In genomic region chr16:10991737-10992089, GRCm38 (mm10) we compare ENCODE assay signal across 8 mouse cellular contexts.
DNase-seq lines count a peak whose midpoint lies in the region; ATAC-seq and TF ChIP-seq lines count a peak whose summit lies in the region.

No protein-coding gene starts in this region.

- H3K9me3 ChIP-seq in lung, embryonic 15.5 days: no peaks in the 10 kb centered on the region
- no peaks in the 10 kb centered on the region for H3K9me3 ChIP-seq in erythroblast, embryonic 14.5 days (ENCODE audit: control insufficient read depth, low read length)
- peaks cover 11% of the 10 kb centered on the region for H3K9me3 ChIP-seq in limb, embryonic 14.5 days (ENCODE audit: control insufficient read depth, low read length)

- peak; percentile 31; the same call in 1 of the 2 replicates for TF ChIP-seq CTCF in small intestine, adult 2 months (IDR thresholded peaks at IDR 0.05; ENCODE audit: extremely low read depth, insufficient read length, insufficient replicate concordance, low read depth, low read length)
- TF ChIP-seq CTCF in thymus, adult 2 months (IDR thresholded peaks at IDR 0.05; ENCODE audit: borderline replicate concordance, control insufficient read depth, extremely low read depth, insufficient read depth, low read length, poor library complexity): no peak

- 50% methylated on average over 5 of the region's 5 CpGs for WGBS in lung, embryonic 15.5 days
- 55% methylated on average over 5 of the region's 5 CpGs for WGBS in limb, embryonic 14.5 days
- WGBS in small intestine, adult 2 months: 11% methylated on average over 5 of the region's 5 CpGs
- WGBS in thymus, adult 2 months: 51% methylated on average over 5 of the region's 5 CpGs

- no peak for TF ChIP-seq POLR2A in limb, embryonic 14.5 days (IDR thresholded peaks at IDR 0.05; ENCODE audit: borderline replicate concordance, extremely low read depth, insufficient read depth, insufficient read length)
- TF ChIP-seq POLR2A in small intestine, adult 2 months (IDR thresholded peaks at IDR 0.05; ENCODE audit: low read depth, low read length): no peak
- no peak for TF ChIP-seq POLR2A in thymus, adult 2 months (IDR thresholded peaks at IDR 0.05; ENCODE audit: control insufficient read depth, extremely low read depth, insufficient read depth, low read length, poor library complexity)

- peaks cover 30% of the 10 kb centered on the region for H3K4me1 ChIP-seq in lung, embryonic 15.5 days
- peaks cover 25% of the 10 kb centered on the region for H3K4me1 ChIP-seq in erythroblast, embryonic 14.5 days (ENCODE audit: control insufficient read depth)
- H3K4me1 ChIP-seq in limb, embryonic 14.5 days (ENCODE audit: control insufficient read depth, insufficient read depth, low read length): no peaks in the 10 kb centered on the region
- H3K4me1 ChIP-seq in small intestine, adult 2 months (ENCODE audit: control insufficient read depth, insufficient read depth, insufficient read length, low read length): peaks cover 12% of the 10 kb centered on the region
- peaks cover 4% of the 10 kb centered on the region for H3K4me1 ChIP-seq in thymus, adult 2 months (replicated peaks; ENCODE audit: control insufficient read depth, insufficient read depth, low read length)

- no peaks in the 10 kb centered on the region for H3K27me3 ChIP-seq in lung, embryonic 15.5 days
- peaks cover 10% of the 10 kb centered on the region for H3K27me3 ChIP-seq in erythroblast, embryonic 14.5 days (ENCODE audit: control insufficient read depth)
- H3K27me3 ChIP-seq in limb, embryonic 14.5 days (ENCODE audit: control insufficient read depth, insufficient read depth, low read length): no peaks in the 10 kb centered on the region
- no peaks in the 10 kb centered on the region for H3K27me3 ChIP-seq in small intestine, adult 2 months (ENCODE audit: control insufficient read depth, insufficient read depth, low read length)
- no peaks in the 10 kb centered on the region; the same call in 1 of the 2 replicates for H3K27me3 ChIP-seq in thymus, adult 2 months (ENCODE audit: control insufficient read depth, insufficient read depth, low read length)

- H3K4me3 ChIP-seq in lung, embryonic 15.5 days: peak overlapping the region; percentile 82
- H3K4me3 ChIP-seq in erythroblast, embryonic 14.5 days (replicated peaks): peak overlapping the region; percentile 77
- H3K4me3 ChIP-seq in limb, embryonic 14.5 days (replicated peaks; ENCODE audit: low read length): peak overlapping the region; percentile 86
- peak overlapping the region; percentile 92 for H3K4me3 ChIP-seq in small intestine, adult 2 months (ENCODE audit: low read depth, low read length)
- H3K4me3 ChIP-seq in thymus, adult 2 months (ENCODE audit: control insufficient read depth, insufficient read depth, low read length): no peak overlapping the region

- H3K27ac ChIP-seq in lung, embryonic 15.5 days: peak overlapping the region; percentile 91
- H3K27ac ChIP-seq in limb, embryonic 14.5 days (replicated peaks; ENCODE audit: low read depth, low read length): no peak overlapping the region
- peak overlapping the region; percentile 95 for H3K27ac ChIP-seq in small intestine, adult 2 months (ENCODE audit: insufficient read depth, low read depth, low read length)
- no peak overlapping the region for H3K27ac ChIP-seq in thymus, adult 2 months (ENCODE audit: control insufficient read depth, insufficient read depth, low read length)

- DNase-seq in lung, postnatal 25 days (ENCODE audit: low spot score): no peak
- no peak for DNase-seq in limb, embryonic 14.5 days (ENCODE audit: low spot score)
- DNase-seq in frontal cortex, postnatal 36 days (ENCODE audit: low spot score in 2 of 2): no peak
- no peak for DNase-seq in frontal cortex, postnatal 10 days (ENCODE audit: low spot score in 2 of 2)
- DNase-seq in thymus, adult 2 months: no peak

- no peak for ATAC-seq in lung, embryonic 15.5 days (ENCODE audit: borderline replicate concordance, extremely low read depth, low FRiP score, low TSS enrichment)
- no peak for ATAC-seq in limb, embryonic 14.5 days (ENCODE audit: low FRiP score, low read depth)

- no peaks in the 10 kb centered on the region; the same call in 1 of the 2 replicates for H3K36me3 ChIP-seq in lung, embryonic 15.5 days
- no peaks in the 10 kb centered on the region for H3K36me3 ChIP-seq in erythroblast, embryonic 14.5 days (ENCODE audit: control insufficient read depth)
- peaks cover 7% of the 10 kb centered on the region; the same call in 1 of the 2 replicates for H3K36me3 ChIP-seq in limb, embryonic 14.5 days (ENCODE audit: control insufficient read depth, insufficient read depth, low read length)
- H3K36me3 ChIP-seq in small intestine, adult 2 months (ENCODE audit: control insufficient read depth, insufficient read depth, low read length): peaks cover 7% of the 10 kb centered on the region; the same call in 1 of the 2 replicates
- H3K36me3 ChIP-seq in thymus, adult 2 months (ENCODE audit: control insufficient read depth, insufficient read depth, low read length): no peaks in the 10 kb centered on the region

- H3K4me2 ChIP-seq in lung, embryonic 15.5 days: peak overlapping the region; percentile 72
- peak overlapping the region; percentile 73 for H3K4me2 ChIP-seq in limb, embryonic 14.5 days (replicated peaks; ENCODE audit: low read depth, low read length, severe bottlenecking)

- H3K9ac ChIP-seq in lung, embryonic 15.5 days: peak overlapping the region; percentile 91; the same call in 1 of the 2 replicates
- peak overlapping the region; percentile 80 for H3K9ac ChIP-seq in limb, embryonic 14.5 days (ENCODE audit: low read depth, low read length, severe bottlenecking)

Comparison
In these comparisons a context has a peak if more than half of its experiments do, and no peak if none do; other contexts are left out.
1. H3K27ac ChIP-seq: peak in lung, embryonic 15.5 days (single experiment) and small intestine, adult 2 months (single experiment); none in limb, embryonic 14.5 days (single experiment) and thymus, adult 2 months (single experiment).